Mouse (Mus musculus) ES-E14 (cell line): ENCODE measurements around the gene Uba7.

ENCODE experiments used
- HCFC1 ChIP-seq: IDR thresholded peaks from 2 replicates; pipeline ENCODE4 v1.6.1; 2012; ENCODE audit warnings: low read length, inconsistent platforms, borderline replicate concordance; ENCODE audit not compliant: insufficient read depth
- ZC3H11A ChIP-seq: IDR thresholded peaks from 2 replicates; pipeline ENCODE4 v1.6.1; 2012; ENCODE audit warnings: low read depth, mild to moderate bottlenecking, inconsistent platforms, low read length, borderline replicate concordance
- ZNF384 ChIP-seq: IDR thresholded peaks from 2 replicates; pipeline ENCODE4 v1.6.1; 2012; ENCODE audit warnings: low read depth, low read length, inconsistent platforms

- TF ChIP-seq ZNF384 (no peak), HCFC1 (no peak), ZC3H11A (no peak)
Observed at GRCm38 (mm10) chr9:107984052-107984753, 8.9 kb downstream of the Uba7 start.
